Mouse (Mus musculus): ENCODE measurements at regions not wholly inside any gene's neighbourhood (a gene's known extent, or its start where the extent isn't known, plus 50 kb on each side); places are given as distances from the start of the nearest gene placed in this dataset.

DNA sequence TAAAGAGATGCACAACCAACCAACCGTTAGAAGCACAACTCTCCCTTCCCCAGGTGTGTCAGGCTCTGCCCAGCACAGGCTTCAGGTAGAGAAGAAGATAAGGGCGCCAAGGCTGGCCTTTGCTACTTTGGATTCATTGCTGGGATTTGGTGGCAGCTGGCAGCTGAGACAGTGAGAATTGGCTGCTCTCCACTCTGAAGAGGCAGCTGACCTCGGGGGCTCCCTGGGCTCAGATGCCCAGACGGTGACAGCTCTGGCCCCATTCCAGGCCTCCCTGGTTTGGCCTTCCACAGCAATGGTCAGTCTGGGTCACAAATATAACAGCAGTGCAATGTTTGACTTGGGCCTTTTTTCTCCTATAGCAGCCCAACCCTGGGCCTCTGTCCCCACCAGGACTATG lies 411.9 kb downstream of the Bcor start:
- H3K27me3 ChIP-seq (ENCODE audit: control insufficient read depth, insufficient read depth, low read length): no peaks in the 10 kb centered on the region
- no peak overlapping the region for H3K4me3 ChIP-seq (ENCODE audit: control insufficient read depth in 1 of 2, insufficient read depth in 1 of 2, low read depth in 1 of 2, low read length in 2 of 2)
- H3K4me2 ChIP-seq (ENCODE audit: low read length): no peak overlapping the region
- no peaks in the 10 kb centered on the region for H3K36me3 ChIP-seq (ENCODE audit: control insufficient read depth, insufficient read depth, low read length)
- WGBS: 33% methylated on average over 4 of the region's 4 CpGs
- no peak overlapping the region for H3K9ac ChIP-seq (ENCODE audit: low read length)
- H3K4me1 ChIP-seq (ENCODE audit: control insufficient read depth in 2 of 2, insufficient read depth in 2 of 2, low read length in 2 of 2): peaks cover 9 to 17% of the 10 kb centered on the region in 2 experiments
- no peaks in the 10 kb centered on the region for H3K9me3 ChIP-seq (ENCODE audit: control insufficient read depth, low read length)
- ATAC-seq (ENCODE audit: insufficient number of reproducible peaks, insufficient read depth, low FRiP score, low read depth): no peak
- peak overlapping the region in 1 of 2 experiments; percentile 24; a peak in 1 of 4 replicates for H3K27ac ChIP-seq (replicated peaks in 1 of 2; ENCODE audit: control insufficient read depth in 1 of 2, insufficient read depth in 1 of 2, low read depth in 2 of 2, low read length in 2 of 2)

DNA sequence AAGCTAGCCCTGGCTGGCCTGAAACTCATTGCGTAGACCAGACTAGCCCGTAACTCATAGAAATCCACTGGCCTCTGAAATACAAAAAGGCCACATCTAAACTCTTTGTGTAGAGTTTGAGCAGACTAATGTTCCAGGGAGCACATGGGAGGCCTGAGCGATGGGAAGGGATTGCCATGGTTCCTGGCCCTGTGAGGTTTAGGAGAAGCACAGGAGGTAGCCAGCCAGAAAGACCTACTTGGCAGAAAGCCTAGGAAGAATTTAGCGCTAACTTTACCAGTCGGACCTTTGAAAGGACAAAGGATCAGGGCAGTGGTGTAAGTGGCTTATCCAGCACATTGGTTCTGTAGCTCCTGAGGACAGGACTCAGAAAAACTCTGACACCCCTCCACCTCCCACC lies 407.6 kb downstream of the Bcor start:
- no peak overlapping the region for H3K4me3 ChIP-seq (ENCODE audit: control insufficient read depth in 1 of 2, insufficient read depth in 1 of 2, low read depth in 1 of 2, low read length in 2 of 2)
- H3K4me2 ChIP-seq (ENCODE audit: low read length): no peak overlapping the region
- no peak for ATAC-seq (ENCODE audit: insufficient number of reproducible peaks, insufficient read depth, low FRiP score, low read depth)
- H3K27ac ChIP-seq (replicated peaks in 1 of 2; ENCODE audit: control insufficient read depth in 1 of 2, insufficient read depth in 1 of 2, low read depth in 2 of 2, low read length in 2 of 2): peak overlapping the region; percentile 22 to 61; a peak in 1 of 4 replicates
- H3K4me1 ChIP-seq (ENCODE audit: control insufficient read depth in 2 of 2, insufficient read depth in 2 of 2, low read length in 2 of 2): peaks cover 14 to 17% of the 10 kb centered on the region in 2 experiments
- 53% methylated on average over 5 of the region's 5 CpGs for WGBS
- H3K9me3 ChIP-seq (ENCODE audit: control insufficient read depth, low read length): no peaks in the 10 kb centered on the region
- H3K36me3 ChIP-seq (ENCODE audit: control insufficient read depth, insufficient read depth, low read length): no peaks in the 10 kb centered on the region
- no peaks in the 10 kb centered on the region for H3K27me3 ChIP-seq (ENCODE audit: control insufficient read depth, insufficient read depth, low read length)
- H3K9ac ChIP-seq (ENCODE audit: low read length): no peak overlapping the region

DNA sequence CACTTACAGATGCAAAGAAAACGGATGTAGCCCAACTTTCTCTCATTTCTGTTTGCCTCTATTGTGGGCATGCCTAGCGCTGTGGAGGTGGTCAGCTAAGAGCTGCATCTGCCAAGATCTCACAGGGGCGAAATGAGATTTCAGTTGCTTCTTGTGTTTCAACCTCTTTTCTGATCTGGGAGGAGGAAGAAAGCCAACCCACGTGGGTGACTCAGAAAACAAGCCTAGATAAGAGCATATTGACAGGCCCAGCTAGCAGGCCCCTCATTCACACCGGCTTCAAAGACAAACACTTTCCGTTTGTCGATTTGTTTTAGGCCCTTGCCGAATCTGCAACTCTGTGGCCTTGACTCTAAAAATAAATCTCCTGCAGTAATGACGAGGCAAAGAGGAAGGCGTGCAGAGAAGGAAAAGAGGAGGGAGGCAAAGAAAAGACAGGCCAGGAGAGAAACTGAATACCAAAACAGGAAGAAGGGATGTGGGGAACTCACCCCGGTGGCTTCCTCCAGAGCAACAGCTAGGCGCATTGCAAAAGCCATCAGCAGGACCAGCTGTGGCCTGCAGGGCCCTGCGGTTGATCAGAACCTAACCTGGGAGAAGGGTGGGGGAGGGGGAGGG lies 407.1 kb downstream of the Bcor start:
- 14% methylated on average over 13 of the region's 13 CpGs for WGBS
- ATAC-seq (ENCODE audit: insufficient number of reproducible peaks, insufficient read depth, low FRiP score, low read depth): no peak

DNA sequence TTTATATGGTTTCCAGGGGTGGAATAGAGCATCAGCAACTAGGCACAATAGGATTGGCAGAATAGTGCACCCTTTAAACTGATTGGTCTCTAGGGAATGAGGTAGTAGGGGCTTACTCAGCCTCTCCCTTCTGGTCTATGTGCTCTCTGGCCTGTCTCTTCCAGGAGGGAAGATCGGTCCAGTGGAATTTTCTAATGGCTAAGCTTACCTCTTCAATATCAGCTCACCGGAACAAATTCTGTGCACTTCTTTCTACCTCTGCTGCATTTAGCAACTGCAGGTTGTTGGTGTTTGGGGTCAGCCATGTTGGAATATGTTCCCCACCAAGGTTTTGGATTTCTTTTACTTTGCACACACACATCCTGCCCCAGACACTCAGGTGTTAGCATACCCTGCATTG lies 405.1 kb downstream of the Bcor start:
- Histone ChIP-seq H3K27me3 (ENCODE audit: control insufficient read depth, insufficient read depth, low read length) (no peaks in the 10 kb centered on the region), H3K4me1 (ENCODE audit: control insufficient read depth in 2 of 2, insufficient read depth in 2 of 2, low read length in 2 of 2) (peaks cover 10 to 11% of the 10 kb centered on the region in 2 experiments; a peak in 3 of 4 replicates), H3K4me3 (ENCODE audit: control insufficient read depth in 1 of 2, insufficient read depth in 1 of 2, low read depth in 1 of 2, low read length in 2 of 2) (no peak overlapping the region), H3K9ac (ENCODE audit: low read length) (no peak overlapping the region), H3K36me3 (ENCODE audit: control insufficient read depth, insufficient read depth, low read length) (no peaks in the 10 kb centered on the region), H3K9me3 (ENCODE audit: control insufficient read depth, low read length) (no peaks in the 10 kb centered on the region), H3K4me2 (ENCODE audit: low read length) (no peak overlapping the region), H3K27ac (replicated peaks in 1 of 2; ENCODE audit: control insufficient read depth in 1 of 2, insufficient read depth in 1 of 2, low read depth in 2 of 2, low read length in 2 of 2) (no peak overlapping the region)
- ATAC-seq (ENCODE audit: insufficient number of reproducible peaks, insufficient read depth, low FRiP score, low read depth): no peak
- WGBS: 90% methylated on average over 2 of the region's 2 CpGs

More for the DNA sequence above, 407.1 kb downstream of the Bcor start:
- Histone ChIP-seq H3K4me1 (ENCODE audit: control insufficient read depth in 2 of 2, insufficient read depth in 2 of 2, low read length in 2 of 2) (peaks cover 11 to 16% of the 10 kb centered on the region in 2 experiments), H3K9me3 (ENCODE audit: control insufficient read depth, low read length) (no peaks in the 10 kb centered on the region), H3K4me2 (ENCODE audit: low read length) (0 out of 2 replicates have a peak overlapping the region, but pooled peaks have one; percentile 7), H3K27ac (replicated peaks in 1 of 2; ENCODE audit: control insufficient read depth in 1 of 2, insufficient read depth in 1 of 2, low read depth in 2 of 2, low read length in 2 of 2) (peak overlapping the region; percentile 59 to 61), H3K9ac (ENCODE audit: low read length) (peak overlapping the region; percentile 5), H3K4me3 (ENCODE audit: control insufficient read depth in 1 of 2, insufficient read depth in 1 of 2, low read depth in 1 of 2, low read length in 2 of 2) (no peak overlapping the region), H3K27me3 (ENCODE audit: control insufficient read depth, insufficient read depth, low read length) (no peaks in the 10 kb centered on the region), H3K36me3 (ENCODE audit: control insufficient read depth, insufficient read depth, low read length) (no peaks in the 10 kb centered on the region)

DNA sequence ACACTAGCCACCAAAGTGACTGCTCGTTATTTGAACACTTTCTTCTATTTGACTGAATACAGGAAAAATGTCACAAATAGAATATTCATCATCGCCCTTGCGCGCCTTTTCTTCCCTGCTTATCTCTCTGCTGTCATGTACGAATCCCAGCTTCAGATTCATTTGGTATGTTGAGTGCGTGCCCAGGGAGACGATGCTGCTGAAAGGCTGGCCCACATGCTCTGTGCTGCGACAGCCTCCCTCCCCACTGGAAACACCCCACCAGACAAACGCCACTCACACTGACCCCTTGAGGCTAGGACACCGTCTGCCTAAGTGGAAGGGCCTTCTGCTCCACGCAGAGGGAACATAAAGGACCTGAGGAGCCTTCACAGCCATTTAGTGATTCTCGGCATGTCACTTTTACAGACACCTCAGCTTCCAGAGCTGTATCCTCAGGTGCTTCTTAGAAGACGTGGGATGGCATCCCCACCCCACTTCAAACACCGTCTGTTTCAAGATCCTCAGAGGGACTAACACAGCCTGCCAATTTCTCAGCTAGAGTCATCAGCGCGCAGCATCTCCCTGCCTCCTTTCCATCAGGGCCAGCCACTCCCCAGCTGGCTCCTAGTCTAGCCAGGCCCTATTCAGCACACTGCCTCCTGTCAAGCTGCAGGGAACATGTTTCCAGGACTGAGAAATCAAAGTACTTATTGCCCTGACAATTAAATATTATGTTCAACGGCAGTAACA lies 396.6 kb downstream of the Bcor start:
- Histone ChIP-seq H3K9ac (ENCODE audit: low read length) (no peak overlapping the region), H3K9me3 (ENCODE audit: control insufficient read depth, low read length) (no peaks in the 10 kb centered on the region), H3K36me3 (ENCODE audit: control insufficient read depth, insufficient read depth, low read length) (no peaks in the 10 kb centered on the region), H3K4me3 (ENCODE audit: control insufficient read depth in 1 of 2, insufficient read depth in 1 of 2, low read depth in 1 of 2, low read length in 2 of 2) (no peak overlapping the region), H3K27ac (replicated peaks in 1 of 2; ENCODE audit: control insufficient read depth in 1 of 2, insufficient read depth in 1 of 2, low read depth in 2 of 2, low read length in 2 of 2) (no peak overlapping the region), H3K4me2 (ENCODE audit: low read length) (no peak overlapping the region), H3K27me3 (ENCODE audit: control insufficient read depth, insufficient read depth, low read length) (no peaks in the 10 kb centered on the region; the same call in 1 of the 2 replicates), H3K4me1 (ENCODE audit: control insufficient read depth in 2 of 2, insufficient read depth in 2 of 2, low read length in 2 of 2) (no peaks in the 10 kb centered on the region; a peak in 2 of 4 replicates)
- WGBS: 55% methylated on average over 17 of the region's 17 CpGs
- ATAC-seq (ENCODE audit: insufficient number of reproducible peaks, insufficient read depth, low FRiP score, low read depth): no peak

DNA sequence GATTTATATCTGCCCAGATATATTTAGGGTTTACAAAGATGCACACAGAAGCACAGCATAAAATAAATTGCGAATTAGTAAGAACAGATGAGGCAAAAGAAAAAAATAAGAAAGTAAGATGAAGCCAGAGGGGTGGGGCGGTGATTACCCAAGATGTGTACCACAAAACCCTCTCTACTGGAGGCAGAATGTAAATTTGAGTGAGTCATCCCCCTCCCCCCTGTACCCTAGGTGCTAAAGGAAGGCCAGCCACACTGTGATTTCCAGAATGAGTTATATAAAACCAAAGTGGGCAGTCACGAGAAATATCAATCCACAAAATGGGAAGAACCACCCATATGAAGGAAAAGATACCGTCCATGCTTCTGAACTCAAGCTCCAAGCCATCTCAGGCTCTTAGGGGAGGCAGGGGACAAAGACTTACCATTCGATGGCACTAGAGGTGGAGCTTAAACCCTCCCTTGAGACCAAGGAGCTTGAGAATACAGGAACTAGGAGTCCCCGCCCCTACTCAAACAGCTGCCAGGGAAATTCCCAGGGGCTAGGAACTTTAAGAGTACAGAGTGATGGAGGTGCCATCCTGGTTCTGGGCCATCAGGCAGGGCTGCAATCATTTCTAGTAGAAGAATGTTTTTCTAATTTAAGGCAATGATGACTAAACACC lies 383.8 kb downstream of the Bcor start:
- WGBS: 62% methylated on average over 6 of the region's 6 CpGs
- no peak overlapping the region for H3K4me3 ChIP-seq (ENCODE audit: control insufficient read depth in 1 of 2, insufficient read depth in 1 of 2, low read depth in 1 of 2, low read length in 2 of 2)

DNA sequence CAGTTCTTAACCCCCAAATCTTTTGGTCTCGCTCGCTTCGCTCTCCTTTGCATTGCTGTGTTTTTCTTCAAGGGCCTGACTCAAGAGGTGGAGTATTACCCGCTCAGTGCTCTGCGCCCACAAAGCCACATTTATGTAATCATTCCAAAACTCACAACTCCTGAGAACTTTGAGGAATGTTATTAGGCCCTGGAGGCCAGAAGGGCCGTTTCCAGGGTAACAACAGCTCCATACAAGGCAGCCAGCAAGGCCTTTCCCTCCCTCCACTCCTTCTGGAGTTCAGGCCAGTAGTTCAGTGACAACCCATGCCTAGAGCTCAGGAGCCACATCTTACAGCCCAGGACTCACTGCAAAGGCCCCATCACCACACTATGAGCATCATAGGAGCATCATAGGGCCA lies 365.1 kb downstream of the Bcor start:
- Histone ChIP-seq H3K9me3 (ENCODE audit: control insufficient read depth, low read length) (0 out of 2 replicates have a peak, but pooled peaks cover 2% of the 10 kb centered on the region), H3K9ac (ENCODE audit: low read length) (no peak overlapping the region), H3K27me3 (ENCODE audit: control insufficient read depth, insufficient read depth, low read length) (no peaks in the 10 kb centered on the region), H3K4me2 (ENCODE audit: low read length) (no peak overlapping the region), H3K36me3 (ENCODE audit: control insufficient read depth, insufficient read depth, low read length) (no peaks in the 10 kb centered on the region), H3K27ac (replicated peaks in 1 of 2; ENCODE audit: control insufficient read depth in 1 of 2, insufficient read depth in 1 of 2, low read depth in 2 of 2, low read length in 2 of 2) (no peak overlapping the region), H3K4me3 (ENCODE audit: control insufficient read depth in 1 of 2, insufficient read depth in 1 of 2, low read depth in 1 of 2, low read length in 2 of 2) (no peak overlapping the region), H3K4me1 (ENCODE audit: control insufficient read depth in 2 of 2, insufficient read depth in 2 of 2, low read length in 2 of 2) (peaks cover 4% of the 10 kb centered on the region in 2 experiments; a peak in 1 of 4 replicates)
- 84% methylated on average over 6 of the region's 6 CpGs for WGBS
- no peak for ATAC-seq (ENCODE audit: insufficient number of reproducible peaks, insufficient read depth, low FRiP score, low read depth)

More for the DNA sequence above, 383.8 kb downstream of the Bcor start:
- Histone ChIP-seq H3K9ac (ENCODE audit: low read length) (no peak overlapping the region), H3K36me3 (ENCODE audit: control insufficient read depth, insufficient read depth, low read length) (no peaks in the 10 kb centered on the region), H3K9me3 (ENCODE audit: control insufficient read depth, low read length) (no peaks in the 10 kb centered on the region), H3K27me3 (ENCODE audit: control insufficient read depth, insufficient read depth, low read length) (no peaks in the 10 kb centered on the region), H3K27ac (replicated peaks in 1 of 2; ENCODE audit: control insufficient read depth in 1 of 2, insufficient read depth in 1 of 2, low read depth in 2 of 2, low read length in 2 of 2) (no peak overlapping the region), H3K4me2 (ENCODE audit: low read length) (no peak overlapping the region), H3K4me1 (ENCODE audit: control insufficient read depth in 2 of 2, insufficient read depth in 2 of 2, low read length in 2 of 2) (no peaks in the 10 kb centered on the region)
- no peak for ATAC-seq (ENCODE audit: insufficient number of reproducible peaks, insufficient read depth, low FRiP score, low read depth)
